Mouse (Mus musculus): ENCODE measurements at regions not wholly inside any gene's neighbourhood (a gene's known extent, or its start where the extent isn't known, plus 50 kb on each side); places are given as distances from the start of the nearest gene placed in this dataset.
A peak's percentile ranks its signal among the peaks of the same experiment; 100 is the strongest.
"Not testable (repeated sequence)": the region's sequence is repeated elsewhere in the genome, so short reads cannot be mapped to it uniquely, and the experiment has no call there.

DNA sequence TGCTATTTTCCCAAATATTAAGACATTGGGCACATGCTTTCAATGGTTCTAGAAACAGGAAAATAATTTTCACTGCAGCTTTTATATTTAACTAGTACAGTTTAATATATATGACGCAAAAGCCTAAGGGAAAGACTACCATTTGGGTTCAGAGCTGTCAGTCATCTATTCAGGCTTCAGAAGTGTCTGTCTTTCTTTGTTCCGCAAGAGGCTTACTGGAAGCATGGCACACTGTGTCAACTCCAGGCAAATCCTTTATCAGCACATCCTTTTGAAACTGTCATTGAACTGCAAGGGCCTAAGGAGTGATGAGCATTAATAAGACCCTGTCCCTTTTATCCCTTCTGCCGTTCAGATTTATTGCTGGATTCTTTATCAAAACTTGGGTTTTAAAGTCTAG lies 158.2 kb downstream of the Gm5152 start:
- not testable (repeated sequence) for H3K36me3 ChIP-seq (ENCODE audit: poor library complexity, severe bottlenecking); H3K4me3 ChIP-seq; H3K9me3 ChIP-seq (replicated peaks); H3K27me3 ChIP-seq; H3K9ac ChIP-seq; H3K27ac ChIP-seq; H3K4me2 ChIP-seq; H3K4me1 ChIP-seq
- ATAC-seq, result peak; percentile 43; the same call in 1 of the 2 replicates
- 56% methylated on average over 3 of the region's 3 CpGs for WGBS

DNA sequence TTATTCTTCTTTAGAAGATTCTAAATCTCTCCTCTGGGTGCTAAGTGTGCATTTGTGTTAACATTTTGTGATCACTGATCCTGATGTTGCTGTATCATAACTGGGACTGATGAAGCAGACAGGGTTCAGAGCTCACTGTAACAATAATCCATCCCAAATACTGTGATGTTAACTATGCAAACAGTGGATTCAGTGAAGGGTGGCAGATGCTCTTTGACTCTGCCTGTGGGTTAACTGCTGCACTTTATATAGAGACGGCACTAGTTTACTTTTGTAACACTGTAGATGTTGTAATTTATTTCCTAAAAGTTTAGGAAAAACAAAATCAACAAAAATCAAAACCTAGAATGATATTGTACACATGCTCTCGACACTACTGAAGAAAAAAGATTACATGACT lies 190.9 kb downstream of the Gm5152 start:
- Histone ChIP-seq H3K4me1 (no peaks in the 10 kb centered on the region), H3K27me3 (no peaks in the 10 kb centered on the region), H3K27ac (no peak overlapping the region), H3K9ac (no peak overlapping the region), H3K9me3 (replicated peaks) (no peaks in the 10 kb centered on the region), H3K4me2 (no peak overlapping the region), H3K4me3 (no peak overlapping the region), H3K36me3 (ENCODE audit: poor library complexity, severe bottlenecking) (no peaks in the 10 kb centered on the region)
- no peak for ATAC-seq
- 78% methylated on average over 2 of the region's 2 CpGs for WGBS

DNA sequence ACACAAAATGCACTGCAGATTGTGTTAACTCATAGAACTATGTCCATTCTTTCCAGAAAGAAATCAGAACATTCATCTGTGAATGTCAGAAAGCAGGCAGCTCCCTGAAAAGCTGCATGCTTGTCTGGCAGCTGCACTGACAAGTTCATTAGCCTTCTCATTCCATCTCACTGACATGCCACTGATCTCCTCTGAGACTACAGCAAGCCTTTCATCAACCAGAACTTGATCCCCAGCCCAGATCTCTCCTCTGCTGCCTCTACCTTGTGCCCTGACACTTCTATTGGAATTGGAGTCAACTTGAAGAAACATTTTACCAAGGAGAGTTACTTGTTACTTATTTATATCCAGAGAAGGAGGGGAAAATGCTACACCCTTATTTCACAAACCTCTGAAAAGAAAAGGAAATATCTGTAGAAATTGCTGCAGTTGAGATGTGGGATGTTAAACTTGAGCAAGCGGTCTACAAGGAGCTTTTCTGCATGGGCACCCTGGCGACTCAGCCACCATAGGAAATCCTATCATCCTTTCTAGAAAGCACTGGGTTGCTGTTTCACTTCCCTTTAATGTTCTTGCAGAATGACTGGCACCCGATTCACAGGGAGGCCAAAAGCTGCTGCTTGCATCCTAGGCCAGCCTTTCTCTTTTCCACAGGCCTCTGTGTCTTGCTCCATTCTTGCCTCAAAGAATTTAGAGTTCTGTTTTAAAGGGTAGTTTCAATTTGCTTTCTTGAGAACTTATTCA lies 191.5 kb downstream of the Gm5152 start:
- H3K4me3 ChIP-seq, result no peak overlapping the region
- no peak overlapping the region for H3K4me2 ChIP-seq
- 76% methylated on average over 3 of the region's 3 CpGs for WGBS
- H3K4me1 ChIP-seq, result no peaks in the 10 kb centered on the region
- H3K27ac ChIP-seq, result no peak overlapping the region
- H3K9me3 ChIP-seq (replicated peaks), result no peaks in the 10 kb centered on the region
- no peak overlapping the region for H3K9ac ChIP-seq
- no peaks in the 10 kb centered on the region for H3K36me3 ChIP-seq (ENCODE audit: poor library complexity, severe bottlenecking)
- no peaks in the 10 kb centered on the region for H3K27me3 ChIP-seq
- no peak for ATAC-seq

DNA sequence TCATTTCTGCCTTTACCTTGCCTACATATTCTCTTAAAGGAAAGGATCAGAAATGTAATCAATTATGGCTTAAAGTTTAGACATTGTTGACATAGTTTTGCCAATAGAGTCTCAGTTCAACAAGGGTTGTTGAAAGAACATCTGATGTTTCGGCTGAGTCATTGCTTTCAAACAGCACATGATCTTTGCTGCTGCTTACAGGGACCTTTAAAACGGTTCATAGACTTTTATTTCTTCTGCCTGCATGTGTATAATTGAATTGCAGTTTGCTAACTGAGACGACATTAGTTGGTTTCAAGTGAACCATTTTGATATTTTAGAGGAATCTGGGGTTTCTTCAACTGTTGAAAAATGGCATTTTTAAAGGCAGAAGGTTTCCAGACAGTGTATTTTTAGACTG lies 204.7 kb downstream of the Gm5152 start:
- ATAC-seq, result no peak
- Histone ChIP-seq H3K27me3 (no peaks in the 10 kb centered on the region), H3K27ac (no peak overlapping the region), H3K9ac (no peak overlapping the region), H3K4me3 (no peak overlapping the region), H3K36me3 (ENCODE audit: poor library complexity, severe bottlenecking) (no peaks in the 10 kb centered on the region), H3K4me2 (no peak overlapping the region), H3K9me3 (replicated peaks) (no peaks in the 10 kb centered on the region), H3K4me1 (no peaks in the 10 kb centered on the region)
- 82% methylated on average over 3 of the region's 3 CpGs for WGBS

DNA sequence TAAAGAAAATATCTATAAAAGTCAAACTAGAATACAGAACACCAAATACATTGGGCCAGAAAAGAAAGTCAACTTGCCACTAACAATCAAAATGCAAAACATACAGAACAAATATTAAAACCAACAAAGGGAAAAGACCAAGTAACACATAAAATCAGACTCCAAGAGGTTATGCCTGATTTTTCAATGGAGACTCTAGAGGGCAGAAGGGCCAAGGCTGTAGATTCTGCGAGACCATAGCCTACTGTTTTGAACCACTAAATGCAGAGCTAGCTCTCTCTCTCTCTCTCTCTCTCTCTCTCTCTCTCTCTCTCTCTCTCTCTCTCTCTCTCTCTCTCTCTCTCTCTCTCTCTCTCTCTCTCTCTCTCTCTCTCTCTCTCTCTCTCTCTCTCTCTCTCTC lies 221.2 kb downstream of the Gm5152 start:
- not testable (repeated sequence) for H3K36me3 ChIP-seq (ENCODE audit: poor library complexity, severe bottlenecking); H3K4me2 ChIP-seq; H3K4me1 ChIP-seq; H3K9me3 ChIP-seq (replicated peaks); H3K27ac ChIP-seq; H3K27me3 ChIP-seq; H3K9ac ChIP-seq; ATAC-seq; H3K4me3 ChIP-seq
- WGBS, result 100% methylated on average over 1 of the region's 1 CpGs
